In genomic region chr3:137861436-137861835, GRCm38 (mm10) we compare ENCODE assay signal across 16 mouse cellular contexts. TPM values are rescaled to one million over a fixed set of nuclear protein-coding genes. Genes with fewer than 3 reads are reported as not detected.
DNase-seq lines count a peak whose midpoint lies in the region; ATAC-seq and TF ChIP-seq lines count a peak whose summit lies in the region.
"Had no signal": no experiment of that assay in that cellular context is flagged by ENCODE, and none has a peak within 500 bp of the region (broad histone marks: within the 10 kb centered on the region; RNA-seq: fewer than 3 reads in every experiment).

No protein-coding gene starts in this region.

- TF ChIP-seq EP300 in lung, postnatal 0 days (IDR thresholded peaks at IDR 0.05) = no peak

- no peaks in the 10 kb centered on the region for H3K36me3 ChIP-seq in forebrain, embryonic 15.5 days
- no peaks in the 10 kb centered on the region for H3K36me3 ChIP-seq in forebrain, postnatal 0 days (ENCODE audit: insufficient read depth)
- H3K36me3 ChIP-seq in lung, embryonic 14.5 days (ENCODE audit: insufficient read depth) = peaks cover 5% of the 10 kb centered on the region; the same call in 1 of the 2 replicates
- no peaks in the 10 kb centered on the region for H3K36me3 ChIP-seq in lung, postnatal 0 days (ENCODE audit: insufficient read depth, low read length)
- no peaks in the 10 kb centered on the region for H3K36me3 ChIP-seq in testis, adult 2 months (ENCODE audit: control insufficient read depth, insufficient read depth, low read length)
- H3K36me3 ChIP-seq: embryonic facial prominence, embryonic 12.5 days; hindbrain, embryonic 13.5 days had no signal

- H3K27me3 ChIP-seq in forebrain, embryonic 15.5 days = no peaks in the 10 kb centered on the region
- no peaks in the 10 kb centered on the region for H3K27me3 ChIP-seq in forebrain, postnatal 0 days (ENCODE audit: insufficient read depth, low read length)
- no peaks in the 10 kb centered on the region for H3K27me3 ChIP-seq in lung, embryonic 14.5 days (ENCODE audit: insufficient read depth, low read length)
- H3K27me3 ChIP-seq in lung, postnatal 0 days (replicated peaks; ENCODE audit: insufficient read depth, low read length) = no peaks in the 10 kb centered on the region
- no peaks in the 10 kb centered on the region for H3K27me3 ChIP-seq in testis, adult 2 months (ENCODE audit: control insufficient read depth, insufficient read depth, low read length)
- H3K27me3 ChIP-seq: embryonic facial prominence, embryonic 12.5 days; forebrain, embryonic 12.5 days; hindbrain, embryonic 13.5 days had no signal

- ATAC-seq in forebrain, embryonic 15.5 days (replicated peaks) = no peak
- ATAC-seq in forebrain, postnatal 0 days = no peak
- ATAC-seq in lung, embryonic 14.5 days (ENCODE audit: insufficient read depth) = no peak
- no peak for ATAC-seq in lung, postnatal 0 days
- ATAC-seq: hindbrain, postnatal 0 days had no signal

- H3K27ac ChIP-seq in forebrain, embryonic 15.5 days (replicated peaks) = 0 out of 2 replicates have a peak overlapping the region, but pooled peaks have one; percentile 3
- no peak overlapping the region for H3K27ac ChIP-seq in forebrain, postnatal 0 days (ENCODE audit: low read depth, low read length)
- peak overlapping the region; percentile 75; the same call in 1 of the 2 replicates for H3K27ac ChIP-seq in lung, embryonic 14.5 days (ENCODE audit: low read depth)
- H3K27ac ChIP-seq in lung, postnatal 0 days (ENCODE audit: low read length) = no peak overlapping the region; the same call in 1 of the 2 replicates
- no peak overlapping the region for H3K27ac ChIP-seq in testis, adult 2 months (ENCODE audit: control insufficient read depth, insufficient read depth, low read depth, low read length)
- H3K27ac ChIP-seq: embryonic facial prominence, embryonic 12.5 days; forebrain, embryonic 12.5 days; heart, adult 2 months; hindbrain, embryonic 13.5 days; hindbrain, postnatal 0 days had no signal

- H3K9me3 ChIP-seq in forebrain, embryonic 15.5 days = no peaks in the 10 kb centered on the region
- H3K9me3 ChIP-seq in forebrain, postnatal 0 days (ENCODE audit: low read length) = no peaks in the 10 kb centered on the region
- H3K9me3 ChIP-seq in lung, embryonic 14.5 days (ENCODE audit: low read depth, low read length) = no peaks in the 10 kb centered on the region
- no peaks in the 10 kb centered on the region for H3K9me3 ChIP-seq in lung, postnatal 0 days (ENCODE audit: low read length)
- H3K9me3 ChIP-seq: embryonic facial prominence, embryonic 12.5 days; forebrain, embryonic 12.5 days; hindbrain, embryonic 13.5 days had no signal

- no peak for DNase-seq in forebrain, postnatal 0 days
- DNase-seq in lung, embryonic 14.5 days = no peak
- DNase-seq in lung, postnatal 0 days (ENCODE audit: low spot score) = no peak
- no peak for DNase-seq in testis, postnatal 14 days (ENCODE audit: low spot score)
- no peak for DNase-seq in gastrocnemius, adult 18-20 months (ENCODE audit: low spot score)
- DNase-seq: cerebellum, adult 11-12 months; cerebellum, adult 9-10 months; gastrocnemius, postnatal 10 days had no signal

- H3K4me3 ChIP-seq in forebrain, embryonic 15.5 days = no peak overlapping the region
- no peak overlapping the region for H3K4me3 ChIP-seq in forebrain, postnatal 0 days (ENCODE audit: low read depth, low read length)
- H3K4me3 ChIP-seq in lung, embryonic 14.5 days (ENCODE audit: low read depth, low read length) = no peak overlapping the region
- H3K4me3 ChIP-seq in lung, postnatal 0 days (ENCODE audit: low read depth, low read length) = no peak overlapping the region
- peak overlapping the region; percentile 11; the same call in 1 of the 2 replicates for H3K4me3 ChIP-seq in testis, adult 2 months (ENCODE audit: control insufficient read depth, low read depth, low read length)
- H3K4me3 ChIP-seq: embryonic facial prominence, embryonic 12.5 days; forebrain, embryonic 12.5 days; heart, adult 2 months; hindbrain, embryonic 13.5 days had no signal

- TF ChIP-seq CTCF in forebrain, postnatal 0 days (IDR thresholded peaks at IDR 0.05; ENCODE audit: low read depth) = no peak
- no peak for TF ChIP-seq CTCF in lung, embryonic 14.5 days (IDR thresholded peaks at IDR 0.05; ENCODE audit: low read depth)
- TF ChIP-seq CTCF in lung, postnatal 0 days (IDR thresholded peaks at IDR 0.05) = no peak
- TF ChIP-seq CTCF in testis, adult 2 months (IDR thresholded peaks at IDR 0.05; ENCODE audit: control insufficient read depth, insufficient read depth, insufficient replicate concordance, low read depth, low read length) = no peak

- H3K9ac ChIP-seq in forebrain, embryonic 15.5 days (replicated peaks) = no peak overlapping the region
- H3K9ac ChIP-seq in forebrain, postnatal 0 days = no peak overlapping the region
- no peak overlapping the region for H3K9ac ChIP-seq in lung, embryonic 14.5 days
- H3K9ac ChIP-seq in lung, postnatal 0 days (replicated peaks; ENCODE audit: low read depth) = no peak overlapping the region
- H3K9ac ChIP-seq: embryonic facial prominence, embryonic 12.5 days; forebrain, embryonic 12.5 days; hindbrain, embryonic 13.5 days had no signal

- H3K4me1 ChIP-seq in forebrain, embryonic 15.5 days = peaks cover 12% of the 10 kb centered on the region
- H3K4me1 ChIP-seq in forebrain, postnatal 0 days (ENCODE audit: insufficient read depth) = no peaks in the 10 kb centered on the region
- H3K4me1 ChIP-seq in lung, embryonic 14.5 days (ENCODE audit: insufficient read depth) = no peaks in the 10 kb centered on the region; the same call in 1 of the 2 replicates
- H3K4me1 ChIP-seq in lung, postnatal 0 days (ENCODE audit: insufficient read depth, low read depth, low read length) = no peaks in the 10 kb centered on the region; the same call in 1 of the 2 replicates
- peaks cover 4% of the 10 kb centered on the region for H3K4me1 ChIP-seq in testis, adult 2 months (ENCODE audit: control insufficient read depth, insufficient read depth, low read length)

- 30% methylated on average over 4 of the region's 4 CpGs for WGBS in forebrain, embryonic 15.5 days
- 32% methylated on average over 4 of the region's 4 CpGs for WGBS in forebrain, postnatal 0 days
- 92% methylated on average over 4 of the region's 4 CpGs for WGBS in lung, embryonic 14.5 days
- 88% methylated on average over 4 of the region's 4 CpGs for WGBS in lung, postnatal 0 days

- no peak for TF ChIP-seq POLR2A in testis, adult 2 months (IDR thresholded peaks at IDR 0.05; ENCODE audit: control insufficient read depth, low read depth, low read length)

- no peak overlapping the region for H3K4me2 ChIP-seq in forebrain, embryonic 15.5 days (replicated peaks)
- H3K4me2 ChIP-seq in forebrain, postnatal 0 days (ENCODE audit: low read depth) = no peak overlapping the region
- H3K4me2 ChIP-seq in lung, embryonic 14.5 days = no peak overlapping the region
- no peak overlapping the region for H3K4me2 ChIP-seq in lung, postnatal 0 days (replicated peaks; ENCODE audit: low read depth, low read length)
- H3K4me2 ChIP-seq: embryonic facial prominence, embryonic 12.5 days; forebrain, embryonic 12.5 days; heart, embryonic 11.5 days; hindbrain, embryonic 13.5 days had no signal

RNA-seq across cellular contexts. Expression of gene H2afz, which starts 2.9 kb away (rescaled TPM):
- 1,422 and 1,532 TPM in 2 replicates for polyA plus RNA-seq in forebrain, embryonic 15.5 days (2015; fragmentation: Nextera tagmentation; extraction: Ambion mirVana)
- total RNA-seq in forebrain, postnatal 0 days (2014; rRNA removed) = 485 and 592 TPM in 2 replicates
- 728 and 896 TPM in 2 replicates for polyA plus RNA-seq in forebrain, postnatal 0 days (2015; fragmentation: Nextera tagmentation; extraction: Ambion mirVana)
- 2,590 and 2,710 TPM in 2 replicates for polyA plus RNA-seq in lung, embryonic 14.5 days (2014; fragmentation: Nextera tagmentation; extraction: Ambion mirVana)
- polyA plus RNA-seq in lung, postnatal 0 days (2015; fragmentation: Nextera tagmentation; extraction: Ambion mirVana) = 577 and 614 TPM in 2 replicates
- 782 and 970 TPM in 2 replicates for polyA plus RNA-seq in testis, adult 2 months (2012; rRNA removed)
- total RNA-seq in gastrocnemius, adult 18-20 months (2021) = 10 to 100 TPM; 56.4 to 59.8 TPM

RNA-seq across cellular contexts. Expression of gene Dnajb14, which starts 6.0 kb away (rescaled TPM):
- polyA plus RNA-seq in forebrain, embryonic 15.5 days (2015; fragmentation: Nextera tagmentation; extraction: Ambion mirVana) = 12.9 and 14.4 TPM in 2 replicates
- 16.5 and 19.2 TPM in 2 replicates for total RNA-seq in forebrain, postnatal 0 days (2014; rRNA removed)
- 6.5 and 14.9 TPM in 2 replicates for polyA plus RNA-seq in forebrain, postnatal 0 days (2015; fragmentation: Nextera tagmentation; extraction: Ambion mirVana)
- 12.8 and 15.5 TPM in 2 replicates for polyA plus RNA-seq in lung, embryonic 14.5 days (2014; fragmentation: Nextera tagmentation; extraction: Ambion mirVana)
- polyA plus RNA-seq in lung, postnatal 0 days (2015; fragmentation: Nextera tagmentation; extraction: Ambion mirVana) = 10.0 and 12.4 TPM in 2 replicates
- polyA plus RNA-seq in testis, adult 2 months (2012; rRNA removed) = 65.5 and 76.7 TPM in 2 replicates
- total RNA-seq in gastrocnemius, adult 18-20 months (2021) = 1 to 10 TPM; 7.1 to 7.7 TPM

RNA-seq across cellular contexts. Expression of gene Lamtor3, which starts 56.9 kb away (rescaled TPM):
- polyA plus RNA-seq in forebrain, embryonic 15.5 days (2015; fragmentation: Nextera tagmentation; extraction: Ambion mirVana) = 136 and 138 TPM in 2 replicates
- 105 and 116 TPM in 2 replicates for total RNA-seq in forebrain, postnatal 0 days (2014; rRNA removed)
- 112 and 123 TPM in 2 replicates for polyA plus RNA-seq in forebrain, postnatal 0 days (2015; fragmentation: Nextera tagmentation; extraction: Ambion mirVana)
- polyA plus RNA-seq in lung, embryonic 14.5 days (2014; fragmentation: Nextera tagmentation; extraction: Ambion mirVana) = 97.2 and 103 TPM in 2 replicates
- 114 and 122 TPM in 2 replicates for polyA plus RNA-seq in lung, postnatal 0 days (2015; fragmentation: Nextera tagmentation; extraction: Ambion mirVana)
- 12.9 and 15.0 TPM in 2 replicates for polyA plus RNA-seq in testis, adult 2 months (2012; rRNA removed)
- total RNA-seq in gastrocnemius, adult 18-20 months (2021) = 10 to 100 TPM; 46.6 to 50.5 TPM

Comparison
In these comparisons a context has a peak if more than half of its experiments do, and no peak if none do; other contexts are left out.
1. H3K27ac ChIP-seq: peak in forebrain, embryonic 15.5 days (single experiment) and lung, embryonic 14.5 days (single experiment); none in forebrain, postnatal 0 days (single experiment), lung, postnatal 0 days (single experiment) and testis, adult 2 months (single experiment).